Mouse (Mus musculus): ENCODE measurements around the gene Dnah8. TPM values are rescaled to one million over a fixed set of nuclear protein-coding genes. Genes with fewer than 3 reads are reported as not detected.
"Not testable (repeated sequence)": the region's sequence is repeated elsewhere in the genome, so short reads cannot be mapped to it uniquely, and the experiment has no call there.

The Dnah8 gene
- total RNA-seq (2021), result under 1 TPM; 0.02 to 0.19 TPM
- long read RNA-seq, experiment 1, result 0 reads
- long read RNA-seq, experiment 2, result 0 reads

DNA sequence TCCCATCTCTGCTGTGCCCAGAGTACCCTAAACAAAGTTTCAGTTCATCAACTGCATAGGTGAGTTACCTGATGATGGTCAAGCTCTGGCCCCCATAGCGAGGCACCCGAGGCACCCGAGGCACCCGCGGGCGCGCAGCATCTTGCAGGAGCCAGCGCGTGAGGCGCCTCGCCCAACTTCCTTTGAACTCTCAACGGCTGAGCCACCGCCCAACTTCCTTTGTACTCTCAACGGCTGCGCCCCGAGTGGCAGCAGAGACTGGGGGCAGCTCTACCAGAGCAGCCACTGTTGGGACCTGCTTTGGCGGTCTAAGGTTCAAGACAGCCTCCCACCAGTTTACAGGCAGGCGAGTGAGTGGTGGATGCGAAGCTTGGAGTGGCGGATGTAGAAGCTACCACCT lies at the start of gene Dnah8:
Gene Dnah8, plus strand, starts transcription at position 223 of the 400 bp plus-strand sequence.
- not testable (repeated sequence) for DNase-seq (ENCODE audit: low spot score)

- no peak for DNase-seq (ENCODE audit: low spot score)
These were observed 49.4 kb upstream of the Dnah8 start for GRCm38 (mm10) chr17:30574783-30575075.

GRCm38 (mm10) chr17:30575121-30575904 lies 48.8 kb upstream of the Dnah8 start:
- DNase-seq (ENCODE audit: low spot score), result peak; percentile 38

DNA sequence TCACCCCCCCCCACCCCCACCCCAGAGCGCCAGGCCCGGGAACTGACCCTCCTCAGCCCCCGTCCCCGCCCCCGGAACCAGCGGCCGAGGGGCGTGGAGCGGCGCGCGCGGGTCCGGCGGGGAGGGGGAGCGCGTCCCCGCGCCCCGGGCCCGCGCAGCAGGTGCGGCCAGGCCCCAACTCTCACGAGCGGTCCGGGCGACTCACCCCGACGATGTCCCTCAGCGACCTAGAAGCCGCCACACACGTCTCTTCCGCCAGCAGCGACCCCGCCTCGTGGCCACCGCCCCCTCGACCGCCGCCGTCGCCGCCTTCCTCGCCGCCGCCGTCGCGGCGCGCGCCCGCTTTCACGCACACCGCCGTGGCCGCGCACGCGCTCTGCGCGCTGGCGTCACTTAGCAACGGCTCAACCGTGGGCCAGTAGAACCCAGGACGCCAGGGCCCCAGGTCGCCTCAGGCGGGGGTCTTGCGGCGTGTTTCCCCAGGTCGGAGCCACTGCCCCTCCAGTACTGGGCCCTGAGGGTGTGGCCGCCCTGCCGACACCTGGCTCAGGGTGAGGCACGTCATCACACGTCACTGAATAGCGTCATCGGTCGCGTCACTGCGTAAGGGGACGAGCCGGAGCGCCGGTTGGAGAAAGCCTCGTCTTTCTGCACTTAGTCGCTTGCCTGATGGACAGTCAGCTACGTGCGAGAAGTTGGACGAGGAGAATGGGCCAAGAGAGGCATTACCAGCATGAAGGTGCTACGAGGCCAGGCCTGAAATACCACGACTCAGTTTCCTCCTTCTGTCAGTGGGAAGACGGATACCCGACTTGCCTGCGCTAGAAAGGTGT lies 48.0 kb upstream of the Dnah8 start, which contains the start of gene Btbd9:
Gene Btbd9, minus strand, starts transcription at position 548 of the 833 bp plus-strand sequence.
- peak; percentile 93 for DNase-seq (ENCODE audit: low spot score)

DNA sequence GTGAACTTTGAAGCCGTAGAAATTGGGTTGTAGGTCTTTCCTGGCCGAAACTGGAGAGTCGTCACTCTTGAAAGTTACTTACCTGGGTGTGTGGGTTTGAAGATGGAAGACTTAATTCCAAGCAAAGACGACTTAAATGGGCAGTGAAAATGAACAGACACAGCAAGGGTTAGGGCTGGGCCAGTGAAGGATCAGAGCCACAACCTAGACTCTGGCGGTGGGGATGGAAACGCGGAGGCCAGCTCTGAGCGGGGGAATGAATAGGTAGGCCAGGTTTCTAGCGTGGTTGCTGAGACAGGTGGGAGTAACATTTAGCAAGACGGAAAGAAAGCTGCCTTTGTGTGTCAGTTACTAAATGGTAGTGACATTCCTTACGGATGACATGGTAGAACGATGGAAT lies 47.2 kb upstream of the Dnah8 start:
- no peak for DNase-seq (ENCODE audit: low spot score)

DNA sequence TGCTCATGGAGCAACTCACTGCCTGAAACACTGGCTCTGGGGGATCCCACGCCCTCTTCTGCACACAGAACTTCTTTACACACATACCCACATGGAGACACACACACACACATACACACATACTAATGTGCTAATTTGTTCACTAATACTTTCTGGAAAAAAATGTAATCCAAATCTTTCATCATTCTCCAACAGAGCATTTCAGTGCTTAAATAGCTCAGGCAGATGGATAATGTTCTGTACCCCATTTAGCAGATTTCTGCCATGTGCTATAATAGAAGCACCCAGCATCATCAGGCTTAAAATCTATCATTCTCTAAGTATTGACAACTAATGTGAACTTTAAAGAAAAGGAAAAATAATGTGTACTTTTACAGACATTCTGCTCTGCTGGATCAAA lies 43.4 kb upstream of the Dnah8 start:
- no peak for DNase-seq (ENCODE audit: low spot score)

- DNase-seq (ENCODE audit: low spot score), result no peak
These were observed 43.0 kb upstream of the Dnah8 start for GRCm38 (mm10) chr17:30581201-30581600.

- DNase-seq (ENCODE audit: low spot score), result no peak
These were observed 41.8 kb upstream of the Dnah8 start for GRCm38 (mm10) chr17:30582313-30582712.

GRCm38 (mm10) chr17:30583258-30584001 lies 40.7 kb upstream of the Dnah8 start:
- DNase-seq (ENCODE audit: low spot score), result no peak

DNA sequence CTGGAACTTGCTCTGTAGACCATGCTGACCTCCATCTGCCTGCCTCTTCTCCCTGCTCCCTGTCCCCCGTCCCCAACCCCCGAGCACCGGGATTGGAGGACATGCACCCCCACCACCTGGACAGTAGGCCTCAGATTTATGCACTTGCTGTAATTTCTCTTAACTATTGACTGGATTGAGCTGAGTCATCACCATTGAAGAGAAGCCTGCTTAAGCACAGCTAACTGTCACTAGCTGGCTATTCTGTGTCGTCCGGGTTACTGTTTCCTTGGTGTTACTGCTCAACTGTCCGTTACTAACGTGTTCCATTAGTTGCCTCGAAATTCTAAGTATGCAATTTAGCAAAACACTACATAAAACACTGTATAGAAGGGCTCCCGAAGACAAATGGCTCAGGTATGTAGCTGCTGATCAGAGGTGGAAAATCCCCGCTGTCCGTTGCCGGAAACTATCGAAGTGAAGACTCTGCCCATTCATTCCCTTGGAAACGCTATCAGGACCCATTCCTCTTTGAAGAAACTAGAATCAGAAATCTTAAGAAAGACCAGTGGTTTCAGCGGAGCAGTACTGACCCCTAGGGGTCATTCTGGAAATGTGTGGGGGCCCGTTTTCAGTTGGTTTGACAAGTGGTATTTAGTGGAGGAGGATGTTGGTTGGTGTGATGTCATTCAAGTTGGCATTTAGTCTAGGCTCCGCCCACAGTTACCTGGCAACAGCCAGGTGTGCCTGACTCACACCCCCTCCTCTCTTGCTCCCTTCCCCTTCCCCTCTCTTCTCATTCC lies 33.5 kb upstream of the Dnah8 start:
- peak; percentile 40 for DNase-seq (ENCODE audit: low spot score)

DNA sequence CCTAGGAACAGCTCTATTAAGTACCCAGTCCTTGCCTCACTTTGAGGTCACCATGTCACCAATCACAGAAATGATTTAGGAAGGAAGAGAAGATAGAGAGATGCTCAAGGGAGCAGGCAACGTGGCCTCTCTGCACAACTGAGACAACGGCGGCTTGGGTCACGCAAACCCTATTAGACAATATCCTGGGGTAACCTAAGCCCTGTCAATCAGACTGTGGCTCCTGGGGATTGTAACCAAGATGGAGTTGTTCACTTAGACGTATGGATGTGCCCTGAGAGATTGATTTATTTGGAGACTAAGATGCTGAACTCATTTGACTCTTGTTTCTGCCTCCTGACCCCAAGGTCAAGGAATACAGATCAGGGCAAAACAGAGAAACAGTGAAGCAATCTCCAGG lies 29.7 kb upstream of the Dnah8 start:
- DNase-seq (ENCODE audit: low spot score), result no peak

DNA sequence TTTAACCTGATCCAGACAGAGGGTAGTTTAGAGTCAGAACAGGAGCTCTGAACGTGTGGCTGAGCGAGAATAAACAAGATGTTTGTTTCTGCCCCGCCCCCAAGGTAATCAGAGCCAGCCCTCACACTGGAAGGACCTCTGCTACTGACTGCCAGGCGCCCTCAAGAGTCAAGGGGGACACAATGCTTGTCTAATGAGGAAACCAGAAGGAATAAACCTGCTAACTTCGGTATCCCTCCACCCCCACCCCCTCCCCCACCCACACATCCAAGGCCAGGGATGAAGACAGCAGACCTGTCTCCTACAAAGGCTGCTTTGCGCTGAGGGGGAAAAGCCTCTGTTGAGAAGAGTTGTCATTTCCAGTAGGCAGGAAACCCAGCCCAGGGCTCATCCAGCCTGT lies 29.3 kb upstream of the Dnah8 start:
- DNase-seq (ENCODE audit: low spot score), result no peak

DNA sequence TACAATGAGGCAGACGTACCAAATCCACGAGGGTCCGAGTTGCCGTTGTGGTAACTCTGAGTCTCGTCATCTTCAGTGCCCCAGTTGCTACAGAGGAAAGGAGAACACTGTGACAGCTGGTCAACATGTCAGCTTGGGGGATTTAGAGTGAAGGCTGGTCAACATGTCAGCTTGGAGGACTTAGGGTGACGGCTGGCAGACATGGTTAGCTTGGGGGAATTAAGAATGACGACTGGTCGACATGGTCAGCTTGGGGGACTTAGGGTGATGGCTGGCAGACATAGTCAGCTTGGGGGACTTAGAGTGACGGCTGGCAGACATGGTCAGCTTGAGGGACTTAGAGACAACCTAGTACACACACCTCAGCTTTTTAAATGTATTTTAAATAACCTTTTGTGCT lies 26.4 kb upstream of the Dnah8 start:
- DNase-seq (ENCODE audit: low spot score), result no peak

GRCm38 (mm10) chr17:30598300-30598699 lies 25.9 kb upstream of the Dnah8 start:
- DNase-seq (ENCODE audit: low spot score), result no peak

GRCm38 (mm10) chr17:30602175-30602574 lies 22.0 kb upstream of the Dnah8 start:
- DNase-seq (ENCODE audit: low spot score), result no peak

DNA sequence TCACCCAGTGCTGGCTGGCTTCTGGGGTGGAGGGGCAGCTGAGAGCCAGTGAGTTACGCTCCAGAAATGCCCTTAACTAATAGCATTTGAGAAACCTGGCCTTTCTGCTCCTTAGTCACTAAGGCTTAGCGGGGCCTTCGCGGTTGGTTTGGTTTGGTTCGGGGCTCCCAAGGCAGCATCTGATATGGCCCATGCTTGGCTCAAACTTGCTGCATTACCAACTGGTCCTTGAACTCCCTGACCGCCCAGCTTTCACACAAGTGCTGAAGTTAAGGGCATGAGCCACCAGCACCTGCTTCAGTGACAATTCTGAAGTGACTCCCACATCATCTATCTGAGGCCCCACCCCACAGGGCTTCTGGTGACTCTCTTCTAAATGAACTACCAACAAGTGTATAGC lies 19.9 kb upstream of the Dnah8 start:
- DNase-seq (ENCODE audit: low spot score), result no peak

- no peak for DNase-seq (ENCODE audit: low spot score)
These were observed 19.2 kb upstream of the Dnah8 start for GRCm38 (mm10) chr17:30605001-30605400.

DNA sequence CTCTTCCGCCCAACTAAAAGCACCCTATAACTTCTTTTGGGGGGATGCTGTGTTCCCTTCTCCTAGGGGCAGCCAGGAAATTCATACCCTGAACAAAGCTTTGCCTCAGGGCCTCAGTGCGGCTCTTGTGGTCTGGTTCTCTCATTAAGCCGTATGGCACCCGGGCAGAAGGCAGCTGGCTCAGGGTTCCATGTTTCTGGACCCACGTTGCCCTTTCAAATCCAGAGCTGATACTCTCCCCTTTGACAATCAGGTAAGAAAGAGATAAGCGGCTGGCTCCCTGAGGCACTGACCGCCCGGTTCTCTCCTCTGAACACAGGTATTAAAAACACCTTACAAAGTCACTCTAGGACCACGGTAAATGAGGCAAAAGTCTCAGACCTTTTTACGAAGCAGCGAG lies 17.9 kb upstream of the Dnah8 start:
- no peak for DNase-seq (ENCODE audit: low spot score)

DNA sequence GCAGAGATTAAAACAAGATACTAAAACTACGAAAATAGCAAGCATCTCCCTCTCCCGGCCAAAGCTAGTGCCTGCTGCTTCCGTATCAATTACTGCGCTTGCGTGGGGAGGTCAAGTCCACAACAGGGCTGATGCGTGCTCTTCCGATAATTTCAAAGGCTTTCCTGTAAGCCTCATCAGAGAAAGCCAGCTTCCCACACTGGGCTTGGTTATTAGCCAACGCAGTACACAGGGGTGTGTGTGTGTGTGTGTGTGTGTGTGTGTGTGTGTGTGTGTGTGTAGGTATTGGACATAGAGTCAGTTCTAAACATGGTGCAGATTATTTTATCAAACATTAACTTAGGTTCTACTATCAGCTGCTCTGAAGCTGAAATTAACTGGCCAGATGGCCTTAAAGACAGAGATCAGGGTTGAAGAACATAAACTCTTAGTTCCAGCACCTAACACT lies 17.5 kb upstream of the Dnah8 start:
- no peak for DNase-seq (ENCODE audit: low spot score)

- no peak for DNase-seq (ENCODE audit: low spot score)
These were observed 16.8 kb upstream of the Dnah8 start for GRCm38 (mm10) chr17:30607330-30607729.

- DNase-seq (ENCODE audit: low spot score), result no peak
These were observed 16.2 kb upstream of the Dnah8 start for GRCm38 (mm10) chr17:30607909-30608495.

Measured in gastrocnemius, adult 18-20 months (tissue).